Mouse (Mus musculus) bone marrow macrophage, adult 2 months (primary cell): ENCODE data around the gene Ikzf1.

Experiments used
- CTCF ChIP-seq: IDR thresholded peaks from 2 replicates; pipeline ENCODE4 v1.5.1; 2012; ENCODE audit warnings: low read depth, mild to moderate bottlenecking, low read length, moderate library complexity
- POLR2A ChIP-seq: IDR thresholded peaks from 2 replicates; pipeline ENCODE4 v1.6.1; 2012; ENCODE audit warnings: mild to moderate bottlenecking, low read depth, low read length, borderline replicate concordance

DNA sequence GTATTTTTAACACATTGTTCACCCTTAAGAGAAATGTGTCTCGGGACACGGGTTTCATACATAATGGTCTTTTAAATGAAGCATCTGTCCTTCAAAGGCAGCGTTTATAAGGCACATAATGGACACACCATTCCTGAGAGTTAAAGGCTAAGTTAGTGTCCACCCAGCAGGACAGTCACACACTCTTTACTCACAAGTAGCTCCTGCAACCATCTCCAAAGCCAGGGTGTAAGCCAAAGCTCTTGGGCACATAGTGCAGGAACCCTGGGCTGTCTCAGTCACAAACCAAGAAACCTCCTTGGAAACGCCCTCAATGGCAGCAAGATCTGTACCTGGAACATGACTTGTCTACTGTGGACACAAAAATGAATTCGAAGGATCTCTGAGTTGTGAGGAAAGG lies 68.1 kb downstream of the Ikzf1 start:
- TF ChIP-seq POLR2A (no peak), CTCF (no peak)
